Mouse (Mus musculus) megakaryocyte, embryonic 14.5 days (primary cell): ENCODE measurements at regions not wholly inside any gene's neighbourhood (a gene's known extent, or its start where the extent isn't known, plus 50 kb on each side); places are given as distances from the start of the nearest gene placed in this dataset.

ENCODE experiments used
- FLI1 ChIP-seq: IDR thresholded peaks from 2 replicates; pipeline ENCODE4 v1.6.1; 2012; ENCODE audit warnings: low read length, inconsistent platforms, mixed read lengths
- GATA1 ChIP-seq: IDR thresholded peaks from 3 replicates; pipeline ENCODE4 v1.6.1; 2012; ENCODE audit warnings: mixed read lengths, low read length, inconsistent platforms, borderline replicate concordance

DNA sequence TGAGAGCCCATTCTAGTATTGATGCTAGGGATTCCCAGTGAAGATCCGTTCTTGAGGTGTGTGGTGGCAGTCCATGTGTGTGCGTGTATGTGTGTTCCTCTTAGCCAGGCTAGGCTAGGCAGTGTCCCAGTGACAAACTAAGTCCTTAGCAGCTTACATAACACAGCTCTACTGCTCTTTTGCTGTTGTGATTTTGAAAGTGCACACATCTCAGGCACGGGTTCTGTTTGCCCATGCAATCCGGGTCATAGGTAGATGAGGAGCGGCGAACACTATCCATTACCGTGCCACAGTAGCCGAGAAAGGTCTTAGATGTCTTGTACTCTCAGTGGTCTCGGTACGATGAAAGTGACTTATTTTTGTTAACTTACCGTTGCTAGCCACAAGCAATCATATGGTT, 119.5 kb downstream of the Phlda1 start:
- TF ChIP-seq GATA1 (no peak), FLI1 (no peak)
